In the genomic region with DNA sequence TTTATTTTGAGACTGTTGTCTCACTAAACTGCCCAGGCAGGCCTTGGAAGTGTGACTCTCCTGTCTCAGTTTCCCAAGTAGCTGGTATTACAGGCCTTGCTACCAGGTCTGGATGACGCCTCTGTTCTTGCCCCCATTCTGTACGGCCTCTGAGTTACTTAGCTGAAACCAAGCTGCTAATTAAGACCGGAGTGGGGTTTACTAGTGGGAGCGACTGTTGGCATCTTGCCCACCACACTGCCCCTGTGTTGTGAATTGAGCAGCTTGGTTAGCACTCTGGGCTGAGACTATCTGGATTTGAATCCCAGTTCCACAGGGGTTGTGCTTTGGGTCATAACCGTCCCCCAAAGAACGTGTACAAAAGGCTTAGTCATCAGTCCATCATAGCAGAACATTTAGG, we compare ENCODE assay signal across 26 mouse cellular contexts.
DNase-seq lines count a peak whose midpoint lies in the region; ATAC-seq and TF ChIP-seq lines count a peak whose summit lies in the region.
"Had no signal": no experiment of that assay in that cellular context is flagged by ENCODE, and none has a peak within 500 bp of the region (broad histone marks: within the 10 kb centered on the region; RNA-seq: fewer than 3 reads in every experiment).

No protein-coding gene starts in this region.

- ATAC-seq in heart, embryonic 11.5 days (replicated peaks; ENCODE audit: insufficient number of reproducible peaks, low FRiP score, low TSS enrichment): no peak
- no peak for ATAC-seq in limb, embryonic 14.5 days (ENCODE audit: low FRiP score, low read depth)
- ATAC-seq in forebrain, embryonic 14.5 days: peak; percentile 50
- no peak for ATAC-seq in frontal cortex, adult (ENCODE audit: low TSS enrichment)
- ATAC-seq: CD4-positive, CD25-positive, alpha-beta regulatory T cell, adult 4 months had no signal

- no peaks in the 10 kb centered on the region for H3K36me3 ChIP-seq in heart, embryonic 11.5 days (ENCODE audit: control insufficient read depth, insufficient read depth, low read length)
- H3K36me3 ChIP-seq in limb, embryonic 14.5 days (ENCODE audit: control insufficient read depth, insufficient read depth, low read length): no peaks in the 10 kb centered on the region
- H3K36me3 ChIP-seq in limb, embryonic 10.5 days: no peaks in the 10 kb centered on the region
- H3K36me3 ChIP-seq in forebrain, embryonic 14.5 days (ENCODE audit: control insufficient read depth, insufficient read depth, low read length): no peaks in the 10 kb centered on the region
- H3K36me3 ChIP-seq: embryonic facial prominence, embryonic 10.5 days; embryonic facial prominence, embryonic 15.5 days; liver, embryonic 15.5 days; midbrain, embryonic 10.5 days; stomach, embryonic 15.5 days had no signal

- no peaks in the 10 kb centered on the region for H3K9me3 ChIP-seq in heart, embryonic 11.5 days (replicated peaks; ENCODE audit: control insufficient read depth, low read length)
- H3K9me3 ChIP-seq in limb, embryonic 14.5 days (ENCODE audit: control insufficient read depth, low read length): no peaks in the 10 kb centered on the region
- no peaks in the 10 kb centered on the region for H3K9me3 ChIP-seq in limb, embryonic 10.5 days (replicated peaks)
- no peaks in the 10 kb centered on the region for H3K9me3 ChIP-seq in forebrain, embryonic 14.5 days (replicated peaks; ENCODE audit: control insufficient read depth, low read length)
- H3K9me3 ChIP-seq: embryonic facial prominence, embryonic 10.5 days; embryonic facial prominence, embryonic 15.5 days; liver, embryonic 15.5 days; midbrain, embryonic 10.5 days; stomach, embryonic 15.5 days had no signal

- H3K4me2 ChIP-seq in heart, embryonic 11.5 days: no peak overlapping the region
- no peak overlapping the region for H3K4me2 ChIP-seq in limb, embryonic 14.5 days (replicated peaks; ENCODE audit: low read depth, low read length, severe bottlenecking)
- H3K4me2 ChIP-seq in forebrain, embryonic 14.5 days (ENCODE audit: low read length): no peak overlapping the region
- H3K4me2 ChIP-seq: embryonic facial prominence, embryonic 15.5 days; hindbrain, embryonic 14.5 days; liver, embryonic 15.5 days; lung, embryonic 14.5 days; stomach, embryonic 15.5 days had no signal

- no peak for TF ChIP-seq CTCF in bone marrow macrophage, adult 2 months (IDR thresholded peaks at IDR 0.05; ENCODE audit: low read depth, low read length)

- H3K4me3 ChIP-seq in heart, embryonic 11.5 days (ENCODE audit: low read depth, low read length): no peak overlapping the region
- H3K4me3 ChIP-seq in limb, embryonic 14.5 days (replicated peaks; ENCODE audit: low read length): no peak overlapping the region
- H3K4me3 ChIP-seq in limb, embryonic 10.5 days: no peak overlapping the region
- no peak overlapping the region for H3K4me3 ChIP-seq in bone marrow macrophage, adult 2 months (ENCODE audit: insufficient read depth, low read length)
- H3K4me3 ChIP-seq in forebrain, embryonic 14.5 days (ENCODE audit: low read depth, low read length): no peak overlapping the region
- H3K4me3 ChIP-seq: embryonic facial prominence, embryonic 10.5 days; embryonic facial prominence, embryonic 15.5 days; gastrocnemius, adult 2 months; layer of hippocampus, adult 2 months; liver, embryonic 15.5 days; midbrain, embryonic 10.5 days; stomach, embryonic 15.5 days had no signal

- peaks cover 14% of the 10 kb centered on the region for H3K4me1 ChIP-seq in heart, embryonic 11.5 days (ENCODE audit: control insufficient read depth, insufficient read depth, low read length)
- peaks cover 8% of the 10 kb centered on the region for H3K4me1 ChIP-seq in limb, embryonic 14.5 days (ENCODE audit: control insufficient read depth, insufficient read depth, low read length)
- H3K4me1 ChIP-seq in limb, embryonic 10.5 days: peaks cover 11% of the 10 kb centered on the region
- peaks cover 60% of the 10 kb centered on the region for H3K4me1 ChIP-seq in bone marrow macrophage, adult 2 months (ENCODE audit: control insufficient read depth, insufficient read depth, low read length)
- H3K4me1 ChIP-seq in forebrain, embryonic 14.5 days (ENCODE audit: control insufficient read depth, insufficient read depth, low read length): peaks cover 15% of the 10 kb centered on the region

- no peaks in the 10 kb centered on the region for H3K27me3 ChIP-seq in heart, embryonic 11.5 days (ENCODE audit: control insufficient read depth, insufficient read depth, low read length)
- H3K27me3 ChIP-seq in limb, embryonic 14.5 days (ENCODE audit: control insufficient read depth, insufficient read depth, low read length): no peaks in the 10 kb centered on the region
- no peaks in the 10 kb centered on the region for H3K27me3 ChIP-seq in limb, embryonic 10.5 days (ENCODE audit: low read depth, poor library complexity, severe bottlenecking)
- H3K27me3 ChIP-seq in forebrain, embryonic 14.5 days (replicated peaks; ENCODE audit: control insufficient read depth, insufficient read depth, low read length): no peaks in the 10 kb centered on the region
- H3K27me3 ChIP-seq: embryonic facial prominence, embryonic 15.5 days; liver, embryonic 15.5 days; stomach, embryonic 15.5 days had no signal

- no peak overlapping the region for H3K9ac ChIP-seq in heart, embryonic 11.5 days (ENCODE audit: low read depth, low read length)
- H3K9ac ChIP-seq in limb, embryonic 14.5 days (ENCODE audit: low read depth, low read length, severe bottlenecking): no peak overlapping the region
- no peak overlapping the region for H3K9ac ChIP-seq in forebrain, embryonic 14.5 days (ENCODE audit: low read length)
- H3K9ac ChIP-seq: embryonic facial prominence, embryonic 15.5 days; hindbrain, embryonic 14.5 days; liver, embryonic 15.5 days; lung, embryonic 14.5 days; stomach, embryonic 15.5 days had no signal

- no peak for TF ChIP-seq POLR2A in limb, embryonic 14.5 days (IDR thresholded peaks at IDR 0.05; ENCODE audit: borderline replicate concordance, extremely low read depth, insufficient read depth, insufficient read length)
- TF ChIP-seq POLR2A in bone marrow macrophage, adult 2 months (IDR thresholded peaks at IDR 0.05; ENCODE audit: borderline replicate concordance, low read depth, low read length): no peak

- peak; percentile 81 for DNase-seq in heart, adult 11 months
- DNase-seq in limb, embryonic 14.5 days (ENCODE audit: low spot score): peak; percentile 13
- DNase-seq in limb, embryonic 10.5 days (ENCODE audit: low spot score): no peak
- DNase-seq in forebrain, embryonic 14.5 days (ENCODE audit: low spot score): peak; percentile 80
- no peak for DNase-seq in spleen, adult 12 weeks (ENCODE audit: low spot score)
- DNase-seq: adrenal gland, postnatal 14 days; cerebellum, adult 2 months; cerebellum, postnatal 25 days; gastrocnemius, adult 2 months; gastrocnemius, postnatal 36 days; heart, postnatal 36 days; kidney, adult 18-20 months; kidney, postnatal 36 days; lung, embryonic 14.5 days; lung, postnatal 14 days had no signal

- 74% methylated on average over 6 of the region's 6 CpGs for WGBS in heart, embryonic 11.5 days (ENCODE audit: insufficient replicate concordance)
- 38% methylated on average over 6 of the region's 6 CpGs for WGBS in limb, embryonic 14.5 days
- 79% methylated on average over 6 of the region's 6 CpGs for WGBS in limb, embryonic 10.5 days
- WGBS in forebrain, embryonic 14.5 days: 17% methylated on average over 6 of the region's 6 CpGs

- no peak overlapping the region for H3K27ac ChIP-seq in heart, embryonic 11.5 days (ENCODE audit: low read depth, low read length)
- H3K27ac ChIP-seq in limb, embryonic 14.5 days (replicated peaks; ENCODE audit: low read depth, low read length): no peak overlapping the region
- H3K27ac ChIP-seq in limb, embryonic 10.5 days: no peak overlapping the region
- H3K27ac ChIP-seq in bone marrow macrophage, adult 2 months (ENCODE audit: insufficient read depth, low read depth, low read length): peak overlapping the region; percentile 97
- H3K27ac ChIP-seq in forebrain, embryonic 14.5 days (ENCODE audit: low read depth, low read length): peak overlapping the region; percentile 15; the same call in 1 of the 2 replicates
- H3K27ac ChIP-seq: embryonic facial prominence, embryonic 10.5 days; embryonic facial prominence, embryonic 15.5 days; hindbrain, embryonic 14.5 days; layer of hippocampus, adult 2 months; liver, embryonic 15.5 days; midbrain, embryonic 10.5 days; stomach, embryonic 15.5 days had no signal

Comparison
In these comparisons a context has a peak if more than half of its experiments do, and no peak if none do; other contexts are left out.
1. DNase-seq: peak in heart, adult 11 months (single experiment), limb, embryonic 14.5 days (single experiment) and forebrain, embryonic 14.5 days (single experiment); none in limb, embryonic 10.5 days (single experiment) and spleen, adult 12 weeks (single experiment).
2. H3K27ac ChIP-seq: peak in bone marrow macrophage, adult 2 months (single experiment) and forebrain, embryonic 14.5 days (single experiment); none in heart, embryonic 11.5 days (single experiment), limb, embryonic 14.5 days (single experiment) and limb, embryonic 10.5 days (single experiment).